Mouse (Mus musculus): ENCODE data around the gene Car7. TPM values are rescaled to one million over a fixed set of nuclear protein-coding genes. Genes with fewer than 3 reads are reported as not detected.

Gene Car7
- polyA plus RNA-seq (2012), result not detected in 2 replicates

GRCm38 (mm10) chr8:104533971-104534778, at the start of gene Car7, which contains the start of gene Nae1:
TSS of gene Car7 (plus strand) at chr8:104534689.
TSS of gene Nae1 (minus strand) at chr8:104534637.
- Histone ChIP-seq H3K4me3 (replicated peaks) (peak within 1 kb of the TSS; percentile 95), H3K4me1 (ENCODE audit: control insufficient read depth) (peaks cover 32% of the 10 kb centered on the region), H3K36me3 (ENCODE audit: control insufficient read depth) (peaks cover 15% of the 10 kb centered on the region), H3K9me3 (ENCODE audit: control insufficient read depth, low read length) (no peaks in the 10 kb centered on the region), H3K27me3 (ENCODE audit: control insufficient read depth) (peaks cover 20% of the 10 kb centered on the region)
- TF ChIP-seq TAL1 (IDR thresholded peaks at IDR 0.05; ENCODE audit: low read length), result no peak
- no peak for TF ChIP-seq GATA1 (IDR thresholded peaks at IDR 0.05; ENCODE audit: low read length)

DNA sequence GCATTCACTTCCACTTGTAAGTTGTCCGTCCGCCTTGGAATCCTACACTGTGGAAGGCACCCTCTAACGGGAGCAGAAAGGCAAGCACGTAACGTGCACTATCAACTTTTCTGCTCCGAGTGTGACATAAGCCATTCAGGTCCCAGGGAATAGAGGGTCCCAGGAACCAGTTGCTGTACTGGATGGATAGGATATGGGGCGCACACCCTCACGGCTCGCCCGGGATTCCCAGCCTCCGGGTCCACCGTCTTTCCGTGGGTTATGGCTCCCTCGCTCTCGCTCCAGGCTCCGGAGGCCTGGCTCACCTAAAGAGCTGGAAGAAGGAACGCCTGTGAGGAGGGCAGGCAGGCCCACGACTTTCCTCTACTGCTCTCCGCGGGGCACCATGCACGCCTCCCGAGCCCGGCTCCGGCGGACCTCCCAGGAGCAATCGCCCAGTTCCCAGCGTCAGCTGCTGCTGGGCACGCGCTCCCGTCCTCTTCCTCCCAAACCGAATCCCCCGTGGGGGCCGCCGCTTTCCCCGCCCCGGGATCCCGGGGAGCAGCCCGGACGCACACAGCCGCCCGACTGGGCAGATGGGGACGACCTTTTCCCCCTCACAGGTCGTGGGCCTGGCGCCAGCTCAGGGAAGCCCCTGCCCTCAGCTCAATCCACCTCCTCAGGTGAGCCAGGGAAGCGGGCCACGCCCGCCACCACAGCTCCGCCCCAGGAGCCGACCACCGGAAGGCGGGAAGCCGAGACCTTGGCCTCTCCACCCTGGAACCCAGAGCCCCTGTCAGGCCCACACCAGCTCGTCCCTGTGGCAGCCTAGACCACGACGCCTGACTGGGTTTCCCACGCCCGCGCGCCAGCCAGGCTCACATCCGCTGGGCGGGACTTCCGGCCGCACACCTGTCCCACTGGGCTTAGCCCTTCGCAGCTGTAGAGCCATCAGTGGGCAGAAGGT, 25.2 kb upstream of the Car7 start, which contains the start of gene Terb1:
Terb1 (minus strand) TSS at position 850 of the 946 bp plus-strand sequence.
- Histone ChIP-seq H3K4me3 (replicated peaks) (peak within 1 kb of the TSS; percentile 59), H3K4me1 (ENCODE audit: control insufficient read depth) (peaks cover 11% of the 10 kb centered on the region), H3K36me3 (ENCODE audit: control insufficient read depth) (peaks cover 20% of the 10 kb centered on the region), H3K27me3 (ENCODE audit: control insufficient read depth) (peaks cover 11% of the 10 kb centered on the region), H3K9me3 (ENCODE audit: control insufficient read depth, low read length) (no peaks in the 10 kb centered on the region)
- TF ChIP-seq TAL1 (IDR thresholded peaks at IDR 0.05; ENCODE audit: low read length) (no peak), GATA1 (IDR thresholded peaks at IDR 0.05; ENCODE audit: low read length) (no peak)

- Histone ChIP-seq H3K4me1 (ENCODE audit: control insufficient read depth) (peaks cover 11% of the 10 kb centered on the region), H3K27me3 (ENCODE audit: control insufficient read depth) (peaks cover 11% of the 10 kb centered on the region), H3K4me3 (replicated peaks) (no peak overlapping the region), H3K9me3 (ENCODE audit: control insufficient read depth, low read length) (no peaks in the 10 kb centered on the region), H3K36me3 (ENCODE audit: control insufficient read depth) (peaks cover 27% of the 10 kb centered on the region)
- TF ChIP-seq GATA1 (IDR thresholded peaks at IDR 0.05; ENCODE audit: low read length) (no peak), TAL1 (IDR thresholded peaks at IDR 0.05; ENCODE audit: low read length) (no peak)
Measured at GRCm38 (mm10) chr8:104510134-104510533, 24.4 kb upstream of the Car7 start.

GRCm38 (mm10) chr8:104517872-104518271, 16.6 kb upstream of the Car7 start:
- no peak overlapping the region for H3K4me3 ChIP-seq (replicated peaks)
- no peaks in the 10 kb centered on the region for H3K4me1 ChIP-seq (ENCODE audit: control insufficient read depth)
- H3K27me3 ChIP-seq (ENCODE audit: control insufficient read depth), result no peaks in the 10 kb centered on the region
- H3K9me3 ChIP-seq (ENCODE audit: control insufficient read depth, low read length), result no peaks in the 10 kb centered on the region
- H3K36me3 ChIP-seq (ENCODE audit: control insufficient read depth), result peaks cover 69% of the 10 kb centered on the region
- TF ChIP-seq GATA1 (IDR thresholded peaks at IDR 0.05; ENCODE audit: low read length), result no peak
- no peak for TF ChIP-seq TAL1 (IDR thresholded peaks at IDR 0.05; ENCODE audit: low read length)

GRCm38 (mm10) chr8:104529671-104530070, 4.8 kb upstream of the Car7 start:
- TF ChIP-seq GATA1 (IDR thresholded peaks at IDR 0.05; ENCODE audit: low read length), result no peak
- no peak for TF ChIP-seq TAL1 (IDR thresholded peaks at IDR 0.05; ENCODE audit: low read length)
- no peaks in the 10 kb centered on the region for H3K9me3 ChIP-seq (ENCODE audit: control insufficient read depth, low read length)
- no peak overlapping the region for H3K4me3 ChIP-seq (replicated peaks)
- H3K27me3 ChIP-seq (ENCODE audit: control insufficient read depth), result no peaks in the 10 kb centered on the region
- H3K4me1 ChIP-seq (ENCODE audit: control insufficient read depth), result peaks cover 18% of the 10 kb centered on the region
- peaks cover 46% of the 10 kb centered on the region for H3K36me3 ChIP-seq (ENCODE audit: control insufficient read depth)

DNA sequence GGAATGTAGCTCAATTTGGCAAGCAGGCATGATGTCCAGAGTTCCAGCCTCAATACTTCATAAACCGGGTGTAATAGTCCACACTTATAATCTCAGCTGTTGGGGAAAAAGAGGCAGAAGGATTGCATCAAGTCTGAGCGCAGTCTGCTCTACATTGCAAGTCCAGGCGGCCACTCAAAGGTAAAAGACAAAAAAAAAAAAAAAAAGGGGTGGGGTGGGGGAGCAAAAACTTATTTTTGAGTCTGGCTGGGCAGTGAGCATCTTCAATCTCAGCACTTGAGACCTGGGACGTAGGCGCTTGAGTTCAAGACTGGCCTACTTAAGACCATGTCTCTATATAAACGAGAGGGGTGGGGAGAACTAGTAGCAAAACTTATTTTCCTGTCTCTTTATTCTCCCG, 938 bp upstream of the Car7 start:
- TF ChIP-seq TAL1 (IDR thresholded peaks at IDR 0.05; ENCODE audit: low read length), result no peak
- no peak for TF ChIP-seq GATA1 (IDR thresholded peaks at IDR 0.05; ENCODE audit: low read length)
- Histone ChIP-seq H3K4me1 (ENCODE audit: control insufficient read depth) (peaks cover 32% of the 10 kb centered on the region), H3K27me3 (ENCODE audit: control insufficient read depth) (peaks cover 14% of the 10 kb centered on the region), H3K9me3 (ENCODE audit: control insufficient read depth, low read length) (no peaks in the 10 kb centered on the region), H3K36me3 (ENCODE audit: control insufficient read depth) (peaks cover 17% of the 10 kb centered on the region), H3K4me3 (replicated peaks) (peak overlapping the region; percentile 95)

DNA sequence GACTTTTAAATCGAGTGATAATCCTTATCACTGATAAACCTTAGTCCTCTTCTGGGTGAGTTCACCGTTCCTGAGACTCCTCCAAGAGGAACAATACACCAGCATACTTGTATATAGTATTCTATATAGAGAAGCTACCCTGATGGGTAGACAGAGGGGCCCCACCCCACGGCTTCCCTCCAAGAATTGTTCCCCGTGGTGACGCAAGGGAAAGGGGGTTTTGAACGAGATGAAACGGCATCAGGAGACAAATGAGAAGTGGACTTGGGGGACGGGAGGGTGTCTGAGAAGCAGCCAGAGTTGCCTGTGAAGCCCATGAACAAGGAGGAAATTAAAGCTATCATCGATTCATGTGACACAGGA, 271 bp downstream of the Car7 start:
- Histone ChIP-seq H3K36me3 (ENCODE audit: control insufficient read depth) (peaks cover 9% of the 10 kb centered on the region), H3K4me3 (replicated peaks) (peak overlapping the region; percentile 95), H3K27me3 (ENCODE audit: control insufficient read depth) (peaks cover 26% of the 10 kb centered on the region), H3K4me1 (ENCODE audit: control insufficient read depth) (peaks cover 32% of the 10 kb centered on the region), H3K9me3 (ENCODE audit: control insufficient read depth, low read length) (no peaks in the 10 kb centered on the region)
- TF ChIP-seq TAL1 (IDR thresholded peaks at IDR 0.05; ENCODE audit: low read length) (no peak), GATA1 (IDR thresholded peaks at IDR 0.05; ENCODE audit: low read length) (no peak)

DNA sequence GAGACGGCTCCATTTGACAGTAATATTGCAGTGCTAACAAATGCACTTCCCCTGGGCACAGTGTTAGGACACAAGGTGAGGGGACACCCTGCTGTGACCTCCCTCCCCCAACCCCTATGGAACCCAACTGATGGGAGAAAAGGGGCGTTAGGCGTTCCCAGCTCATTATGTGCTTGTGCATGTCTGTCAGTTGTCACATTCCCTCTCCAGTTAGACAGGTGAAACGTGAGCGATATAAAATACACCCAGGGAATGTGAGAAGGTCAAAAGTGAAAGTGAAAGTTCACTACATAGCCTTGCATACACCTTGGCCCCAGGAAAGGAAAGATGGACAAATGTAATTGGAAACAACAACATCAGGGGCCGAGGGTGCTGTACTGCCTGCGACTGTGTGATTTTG, 889 bp downstream of the Car7 start:
- no peaks in the 10 kb centered on the region for H3K9me3 ChIP-seq (ENCODE audit: control insufficient read depth, low read length)
- TF ChIP-seq GATA1 (IDR thresholded peaks at IDR 0.05; ENCODE audit: low read length) (no peak), TAL1 (IDR thresholded peaks at IDR 0.05; ENCODE audit: low read length) (no peak)
- H3K4me1 ChIP-seq (ENCODE audit: control insufficient read depth), result peaks cover 32% of the 10 kb centered on the region
- H3K36me3 ChIP-seq (ENCODE audit: control insufficient read depth), result peaks cover 3% of the 10 kb centered on the region
- H3K4me3 ChIP-seq (replicated peaks), result peak overlapping the region; percentile 95
- peaks cover 32% of the 10 kb centered on the region for H3K27me3 ChIP-seq (ENCODE audit: control insufficient read depth)

- H3K9me3 ChIP-seq (ENCODE audit: control insufficient read depth, low read length), result no peaks in the 10 kb centered on the region; the same call in 1 of the 2 replicates
- peaks cover 39% of the 10 kb centered on the region for H3K27me3 ChIP-seq (ENCODE audit: control insufficient read depth)
- no peak for TF ChIP-seq GATA1 (IDR thresholded peaks at IDR 0.05; ENCODE audit: low read length)
- TF ChIP-seq TAL1 (IDR thresholded peaks at IDR 0.05; ENCODE audit: low read length), result no peak
- peaks cover 2% of the 10 kb centered on the region for H3K36me3 ChIP-seq (ENCODE audit: control insufficient read depth)
- peaks cover 37% of the 10 kb centered on the region for H3K4me1 ChIP-seq (ENCODE audit: control insufficient read depth)
- peak overlapping the region; percentile 95 for H3K4me3 ChIP-seq (replicated peaks)
Measured at GRCm38 (mm10) chr8:104536028-104536427, 1.5 kb downstream of the Car7 start.
